Mouse (Mus musculus): ENCODE measurements around the gene Knop1. TPM values are rescaled to one million over a fixed set of nuclear protein-coding genes. Genes with fewer than 3 reads are reported as not detected.

Knop1 gene
- polyA plus RNA-seq, 1 experiment = 37.0 TPM

GRCm38 (mm10) chr7:118879466-118880029 lies 23.5 kb upstream of the Knop1 start:
- DNase-seq (ENCODE audit: low read depth) = peak; percentile 16
- no peak; the same call in 1 of the 2 replicates for TF ChIP-seq CTCF (IDR thresholded peaks at IDR 0.05; ENCODE audit: borderline replicate concordance, extremely low read depth, insufficient read depth, insufficient read length)
- no peak for TF ChIP-seq POLR2A (IDR thresholded peaks at IDR 0.05; ENCODE audit: borderline replicate concordance, extremely low read depth, insufficient read depth, insufficient read length, poor library complexity, severe bottlenecking)

GRCm38 (mm10) chr7:118865362-118865761 lies 9.3 kb upstream of the Knop1 start:
- no peak for DNase-seq (ENCODE audit: low read depth)
- TF ChIP-seq POLR2A (IDR thresholded peaks at IDR 0.05; ENCODE audit: borderline replicate concordance, extremely low read depth, insufficient read depth, insufficient read length, poor library complexity, severe bottlenecking) (no peak), CTCF (IDR thresholded peaks at IDR 0.05; ENCODE audit: borderline replicate concordance, extremely low read depth, insufficient read depth, insufficient read length) (no peak)

GRCm38 (mm10) chr7:118858640-118859039 lies 2.6 kb upstream of the Knop1 start:
- TF ChIP-seq POLR2A (IDR thresholded peaks at IDR 0.05; ENCODE audit: borderline replicate concordance, extremely low read depth, insufficient read depth, insufficient read length, poor library complexity, severe bottlenecking) = no peak
- TF ChIP-seq CTCF (IDR thresholded peaks at IDR 0.05; ENCODE audit: borderline replicate concordance, extremely low read depth, insufficient read depth, insufficient read length) = no peak

GRCm38 (mm10) chr7:118855171-118855876 lies 730 bp downstream of the Knop1 start, which contains the start of gene Iqck:
Gene Iqck, plus strand, starts transcription at chr7:118855752.
- TF ChIP-seq CTCF (IDR thresholded peaks at IDR 0.05; ENCODE audit: borderline replicate concordance, extremely low read depth, insufficient read depth, insufficient read length) = no peak
- peak; percentile 75; the same call in 1 of the 2 replicates for TF ChIP-seq POLR2A (IDR thresholded peaks at IDR 0.05; ENCODE audit: borderline replicate concordance, extremely low read depth, insufficient read depth, insufficient read length, poor library complexity, severe bottlenecking)

More at GRCm38 (mm10) chr7:118858640-118859039, 2.6 kb upstream of the Knop1 start:
- DNase-seq (ENCODE audit: low read depth) = no peak

GRCm38 (mm10) chr7:118854606-118855005 lies 1.4 kb downstream of the Knop1 start:
- no peak for DNase-seq (ENCODE audit: low read depth)
- TF ChIP-seq POLR2A (IDR thresholded peaks at IDR 0.05; ENCODE audit: borderline replicate concordance, extremely low read depth, insufficient read depth, insufficient read length, poor library complexity, severe bottlenecking) = no peak
- TF ChIP-seq CTCF (IDR thresholded peaks at IDR 0.05; ENCODE audit: borderline replicate concordance, extremely low read depth, insufficient read depth, insufficient read length) = no peak

More at GRCm38 (mm10) chr7:118855171-118855876, 730 bp downstream of the Knop1 start, which contains the start of gene Iqck:
- peak; percentile 97 for DNase-seq (ENCODE audit: low read depth)

- no peak for DNase-seq (ENCODE audit: low read depth)
- TF ChIP-seq CTCF (IDR thresholded peaks at IDR 0.05; ENCODE audit: borderline replicate concordance, extremely low read depth, insufficient read depth, insufficient read length) (no peak), POLR2A (IDR thresholded peaks at IDR 0.05; ENCODE audit: borderline replicate concordance, extremely low read depth, insufficient read depth, insufficient read length, poor library complexity, severe bottlenecking) (no peak)
These were observed 3.4 kb downstream of the Knop1 start for GRCm38 (mm10) chr7:118852611-118853010.

GRCm38 (mm10) chr7:118851571-118851970 lies 4.5 kb downstream of the Knop1 start:
- no peak for DNase-seq (ENCODE audit: low read depth)
- TF ChIP-seq CTCF (IDR thresholded peaks at IDR 0.05; ENCODE audit: borderline replicate concordance, extremely low read depth, insufficient read depth, insufficient read length) = no peak
- no peak for TF ChIP-seq POLR2A (IDR thresholded peaks at IDR 0.05; ENCODE audit: borderline replicate concordance, extremely low read depth, insufficient read depth, insufficient read length, poor library complexity, severe bottlenecking)

GRCm38 (mm10) chr7:118850676-118851290 lies 5.3 kb downstream of the Knop1 start:
- DNase-seq (ENCODE audit: low read depth) = peak; percentile 35
- no peak for TF ChIP-seq POLR2A (IDR thresholded peaks at IDR 0.05; ENCODE audit: borderline replicate concordance, extremely low read depth, insufficient read depth, insufficient read length, poor library complexity, severe bottlenecking)
- TF ChIP-seq CTCF (IDR thresholded peaks at IDR 0.05; ENCODE audit: borderline replicate concordance, extremely low read depth, insufficient read depth, insufficient read length) = no peak

- no peak for DNase-seq (ENCODE audit: low read depth)
- TF ChIP-seq CTCF (IDR thresholded peaks at IDR 0.05; ENCODE audit: borderline replicate concordance, extremely low read depth, insufficient read depth, insufficient read length) = no peak
- no peak for TF ChIP-seq POLR2A (IDR thresholded peaks at IDR 0.05; ENCODE audit: borderline replicate concordance, extremely low read depth, insufficient read depth, insufficient read length, poor library complexity, severe bottlenecking)
These were observed 6.4 kb downstream of the Knop1 start for GRCm38 (mm10) chr7:118849543-118850250.

GRCm38 (mm10) chr7:118848796-118849195 lies 7.3 kb downstream of the Knop1 start:
- TF ChIP-seq POLR2A (IDR thresholded peaks at IDR 0.05; ENCODE audit: borderline replicate concordance, extremely low read depth, insufficient read depth, insufficient read length, poor library complexity, severe bottlenecking) (no peak), CTCF (IDR thresholded peaks at IDR 0.05; ENCODE audit: borderline replicate concordance, extremely low read depth, insufficient read depth, insufficient read length) (no peak)
- DNase-seq (ENCODE audit: low read depth) = no peak

- DNase-seq (ENCODE audit: low read depth) = no peak
- TF ChIP-seq POLR2A (IDR thresholded peaks at IDR 0.05; ENCODE audit: borderline replicate concordance, extremely low read depth, insufficient read depth, insufficient read length, poor library complexity, severe bottlenecking) (no peak), CTCF (IDR thresholded peaks at IDR 0.05; ENCODE audit: borderline replicate concordance, extremely low read depth, insufficient read depth, insufficient read length) (no peak)
These were observed 9.7 kb downstream of the Knop1 start for GRCm38 (mm10) chr7:118846329-118846728.

All from brain, embryonic 14.5 days (tissue).